Mouse (Mus musculus) lung, embryonic 16.5 days (tissue): Measurements from ENCODE around the gene Tnni1. TPM values are rescaled to one million over a fixed set of nuclear protein-coding genes. Genes with fewer than 3 reads are reported as not detected.

Experiments used
- ATAC-seq: fragments of 200-750 bp; cut with Nextera tagmentation; 2 replicates; pipeline ENCODE4 v1.8.0; 2017; ENCODE audit warnings: low read depth, mild to moderate bottlenecking, moderate library complexity
- H3K27ac ChIP-seq: fragments of 300-500 bp; sonication (generic); 2 replicates; pipeline ENCODE4 v1.5.1; 2014; ENCODE audit warnings: mild to moderate bottlenecking, control low read depth, low read length
- H3K27me3 ChIP-seq: fragments of 300-500 bp; sonication (generic); 2 replicates; pipeline ENCODE4 v1.6.1; 2014; ENCODE audit warnings: low read depth, low read length, mixed read lengths; ENCODE audit not compliant: control insufficient read depth, insufficient read depth
- H3K36me3 ChIP-seq: fragments of 300-500 bp; sonication (generic); 2 replicates; pipeline ENCODE4 v1.6.1; 2014; ENCODE audit warnings: low read length; ENCODE audit not compliant: control insufficient read depth, insufficient read depth
- H3K4me1 ChIP-seq: fragments of 300-500 bp; sonication (generic); replicated peaks from 2 replicates; pipeline ENCODE4 v1.6.1; 2014; ENCODE audit warnings: low read length, mixed read lengths; ENCODE audit not compliant: control insufficient read depth, insufficient read depth
- H3K4me2 ChIP-seq: fragments of 300-500 bp; sonication (generic); 2 replicates; pipeline ENCODE4 v1.6.1; 2014; ENCODE audit warnings: low read depth, low read length, control low read depth
- H3K4me3 ChIP-seq: fragments of 300-500 bp; sonication (generic); 2 replicates; pipeline ENCODE4 v1.5.1; 2014; ENCODE audit warnings: mild to moderate bottlenecking, low read length, control low read depth
- H3K9ac ChIP-seq: fragments of 300-500 bp; sonication (generic); 2 replicates; pipeline ENCODE4 v1.6.1; 2014; ENCODE audit warnings: low read length, control low read depth
- H3K9me3 ChIP-seq: fragments of 300-500 bp; sonication (generic); 2 replicates; pipeline ENCODE4 v1.6.1; 2016; ENCODE audit warnings: low read length; ENCODE audit not compliant: control insufficient read depth
- WGBS: fragments of 180-500 bp; shearing (Covaris S2); extraction: QIAGEN DNeasy Blood & Tissue Kit; methylation state at CpG from one replicate; pipeline ENCODE4 v1.1.7; 2014; 5-methylcytosine and 5-hydroxymethylcytosine counted together
- polyA plus RNA-seq: library from polyadenylated mRNA; unstranded; fragments of >200 nt; fragmentation: Nextera tagmentation; extraction: Ambion mirVana; gene quantifications from 2 replicates; pipeline ENCODE4 v1.2.1, GENCODE M21; 2015

The Tnni1 gene
- polyA plus RNA-seq, 1 experiment from 2014 or later, result 105 TPM

DNA sequence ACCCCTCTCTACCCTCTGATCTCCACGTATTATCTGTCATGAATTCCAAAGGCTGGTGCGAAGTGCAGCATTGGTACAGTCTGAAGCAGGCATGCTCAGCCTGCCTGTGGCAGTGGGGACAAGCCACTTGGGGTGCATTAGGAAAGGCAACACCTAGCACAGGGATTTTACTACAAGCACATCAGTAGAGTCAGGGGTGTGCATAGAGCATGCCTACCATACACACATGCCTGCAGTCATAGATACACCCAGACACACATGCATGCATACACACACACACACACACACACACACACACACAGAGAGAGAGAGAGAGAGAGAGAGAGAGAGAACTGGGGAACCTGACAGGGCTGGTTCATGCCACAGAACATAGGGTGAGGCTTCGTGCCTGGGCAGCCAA, 33.0 kb downstream of the Tnni1 start:
- no peak for ATAC-seq
- H3K4me3 ChIP-seq, result no peak overlapping the region
- no peaks in the 10 kb centered on the region; the same call in 1 of the 2 replicates for H3K4me1 ChIP-seq
- H3K36me3 ChIP-seq, result no peaks in the 10 kb centered on the region
- no peak overlapping the region for H3K9ac ChIP-seq
- peaks cover 6% of the 10 kb centered on the region; the same call in 1 of the 2 replicates for H3K27me3 ChIP-seq
- H3K27ac ChIP-seq, result no peak overlapping the region
- no peak overlapping the region for H3K4me2 ChIP-seq
- 67% methylated on average over 3 of the region's 3 CpGs for WGBS
- H3K9me3 ChIP-seq, result no peaks in the 10 kb centered on the region

GRCm38 (mm10) chr1:135812618-135813017, 33.4 kb downstream of the Tnni1 start:
- no peak overlapping the region for H3K27ac ChIP-seq
- H3K9ac ChIP-seq, result no peak overlapping the region
- H3K27me3 ChIP-seq, result peaks cover 7% of the 10 kb centered on the region; the same call in 1 of the 2 replicates
- no peaks in the 10 kb centered on the region; the same call in 1 of the 2 replicates for H3K4me1 ChIP-seq
- WGBS, result 19% methylated on average over 2 of the region's 2 CpGs
- no peak for ATAC-seq
- no peak overlapping the region for H3K4me3 ChIP-seq
- no peak overlapping the region for H3K4me2 ChIP-seq
- no peaks in the 10 kb centered on the region for H3K9me3 ChIP-seq
- H3K36me3 ChIP-seq, result no peaks in the 10 kb centered on the region

DNA sequence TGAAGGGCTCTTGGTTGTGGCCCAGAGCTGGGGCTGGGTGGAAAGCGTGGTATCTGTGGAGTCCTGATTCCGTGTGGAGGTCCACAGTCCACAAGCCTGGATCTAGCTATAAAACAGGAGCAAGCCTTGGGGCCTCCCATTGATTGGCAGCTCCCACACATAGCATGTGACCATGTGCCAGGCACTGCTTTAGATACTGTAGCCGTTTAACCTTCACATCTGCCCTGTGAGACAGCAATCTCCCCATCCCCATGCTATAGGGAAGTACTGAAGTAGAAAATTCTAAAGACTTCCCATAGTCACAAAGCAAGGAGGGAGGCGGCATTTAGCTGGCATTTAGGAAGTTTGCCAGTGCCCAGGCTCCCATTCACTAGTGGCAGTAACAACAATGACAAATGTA, 33.8 kb downstream of the Tnni1 start:
- no peak overlapping the region for H3K27ac ChIP-seq

DNA sequence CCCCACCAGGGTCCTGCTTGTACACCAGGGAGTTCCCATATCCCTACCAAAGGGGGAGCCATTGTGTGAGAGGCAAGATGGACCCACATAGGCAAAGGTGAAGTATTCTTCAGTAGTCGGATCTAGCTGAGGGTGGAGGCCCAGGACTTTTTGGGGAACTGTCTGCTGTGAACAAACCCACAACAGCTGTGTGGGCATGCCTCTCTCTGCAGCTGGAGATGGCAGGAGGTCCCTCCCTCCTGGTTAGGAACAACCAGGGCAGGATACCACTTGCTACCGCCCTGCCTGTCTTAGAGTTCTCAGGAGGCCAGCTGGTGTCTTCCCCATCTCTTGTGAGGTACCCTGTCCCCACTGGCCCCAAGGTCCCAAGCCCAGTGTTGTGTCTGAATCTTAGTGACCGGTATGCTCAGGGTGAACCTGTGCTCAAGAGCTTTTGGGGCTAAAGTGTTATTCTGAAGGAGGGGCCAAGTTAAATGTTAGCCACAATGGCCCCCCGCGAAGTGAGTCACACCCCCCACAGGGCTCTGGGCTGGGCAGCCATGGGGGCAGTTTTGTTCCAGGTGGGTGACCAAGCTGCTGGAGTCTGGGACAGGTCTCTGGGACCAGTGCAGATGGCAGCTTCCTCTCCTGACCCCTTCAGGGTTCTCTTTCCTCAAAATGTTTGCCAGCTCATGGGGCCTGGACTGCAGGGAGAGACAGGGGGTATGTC, 34.6 kb downstream of the Tnni1 start:
- no peak for ATAC-seq
- Histone ChIP-seq H3K9me3 (no peaks in the 10 kb centered on the region), H3K4me2 (no peak overlapping the region), H3K4me3 (no peak overlapping the region), H3K36me3 (no peaks in the 10 kb centered on the region), H3K9ac (no peak overlapping the region), H3K27me3 (peaks cover 9% of the 10 kb centered on the region; the same call in 1 of the 2 replicates), H3K4me1 (peaks cover 8% of the 10 kb centered on the region; the same call in 1 of the 2 replicates), H3K27ac (no peak overlapping the region)
- WGBS, result 71% methylated on average over 5 of the region's 5 CpGs

More for the DNA sequence above, 33.8 kb downstream of the Tnni1 start:
- Histone ChIP-seq H3K4me3 (no peak overlapping the region), H3K27me3 (peaks cover 7% of the 10 kb centered on the region; the same call in 1 of the 2 replicates), H3K4me1 (peaks cover under 1% of the 10 kb centered on the region; the same call in 1 of the 2 replicates), H3K36me3 (no peaks in the 10 kb centered on the region), H3K4me2 (no peak overlapping the region), H3K9ac (no peak overlapping the region), H3K9me3 (no peaks in the 10 kb centered on the region)
- WGBS, result 79% methylated on average over 4 of the region's 4 CpGs
- ATAC-seq, result no peak

- peaks cover 9% of the 10 kb centered on the region; the same call in 1 of the 2 replicates for H3K4me1 ChIP-seq
- 73% methylated on average over 5 of the region's 5 CpGs for WGBS
- H3K9me3 ChIP-seq, result no peaks in the 10 kb centered on the region
- H3K4me3 ChIP-seq, result no peak overlapping the region
- no peak for ATAC-seq
- peaks cover 11% of the 10 kb centered on the region; the same call in 1 of the 2 replicates for H3K27me3 ChIP-seq
- H3K4me2 ChIP-seq, result no peak overlapping the region
- H3K9ac ChIP-seq, result no peak overlapping the region
- H3K27ac ChIP-seq, result no peak overlapping the region
- no peaks in the 10 kb centered on the region for H3K36me3 ChIP-seq
These were observed 35.3 kb downstream of the Tnni1 start for GRCm38 (mm10) chr1:135814531-135814930.

GRCm38 (mm10) chr1:135817595-135817994, 38.4 kb downstream of the Tnni1 start:
- Histone ChIP-seq H3K4me2 (no peak overlapping the region), H3K27me3 (peaks cover 16% of the 10 kb centered on the region; the same call in 1 of the 2 replicates), H3K27ac (no peak overlapping the region), H3K9ac (no peak overlapping the region), H3K4me3 (no peak overlapping the region), H3K36me3 (no peaks in the 10 kb centered on the region), H3K4me1 (peaks cover 9% of the 10 kb centered on the region), H3K9me3 (no peaks in the 10 kb centered on the region)
- WGBS, result 36% methylated on average over 4 of the region's 4 CpGs
- no peak for ATAC-seq

- Histone ChIP-seq H3K4me3 (peak within 1 kb of the TSS; percentile 57), H3K4me1 (peaks cover 9% of the 10 kb centered on the region), H3K36me3 (no peaks in the 10 kb centered on the region), H3K9ac (peak within 1 kb of the TSS; percentile 70), H3K4me2 (peak within 1 kb of the TSS; percentile 89), H3K27me3 (peaks cover 16% of the 10 kb centered on the region; the same call in 1 of the 2 replicates), H3K27ac (0 out of 2 replicates have a peak within 1 kb of the TSS, but pooled peaks have one; percentile 19), H3K9me3 (no peaks in the 10 kb centered on the region)
- under 1% methylated on average over 46 of the region's 63 CpGs for WGBS
- peak; percentile 81 for ATAC-seq
These were observed 39.4 kb downstream of the Tnni1 start, which contains the start of gene Lad1 for GRCm38 (mm10) chr1:135818481-135819086. TSS of gene Lad1 (plus strand) at chr1:135818598.

- Histone ChIP-seq H3K4me1 (peaks cover 9% of the 10 kb centered on the region), H3K9ac (no peak overlapping the region), H3K9me3 (no peaks in the 10 kb centered on the region), H3K36me3 (no peaks in the 10 kb centered on the region), H3K27ac (no peak overlapping the region), H3K27me3 (peaks cover 16% of the 10 kb centered on the region; the same call in 1 of the 2 replicates), H3K4me3 (peak overlapping the region; percentile 57), H3K4me2 (peak overlapping the region; percentile 89)
- WGBS, result 64% methylated on average over 10 of the region's 10 CpGs
- peak; percentile 42; the same call in 1 of the 2 replicates for ATAC-seq
These were observed 40.8 kb downstream of the Tnni1 start for GRCm38 (mm10) chr1:135820071-135820470.

GRCm38 (mm10) chr1:135820736-135821364, 41.6 kb downstream of the Tnni1 start:
- no peaks in the 10 kb centered on the region for H3K9me3 ChIP-seq
- WGBS, result 61% methylated on average over 16 of the region's 16 CpGs
- ATAC-seq, result 0 out of 2 replicates have a peak, but pooled peaks have one; percentile 13
- H3K27ac ChIP-seq, result 0 out of 2 replicates have a peak overlapping the region, but pooled peaks have one; percentile 17
- peaks cover 9% of the 10 kb centered on the region for H3K4me1 ChIP-seq
- no peak overlapping the region for H3K4me3 ChIP-seq
- no peaks in the 10 kb centered on the region for H3K36me3 ChIP-seq
- H3K4me2 ChIP-seq, result peak overlapping the region; percentile 14; the same call in 1 of the 2 replicates
- peaks cover 16% of the 10 kb centered on the region; the same call in 1 of the 2 replicates for H3K27me3 ChIP-seq
- peak overlapping the region; percentile 30 for H3K9ac ChIP-seq
